Mouse (Mus musculus): ENCODE results near the gene Iqsec2. TPM values are rescaled to one million over a fixed set of nuclear protein-coding genes. Genes with fewer than 3 reads are reported as not detected.

The Iqsec2 gene
- polyA plus RNA-seq, 1 experiment from 2014 or later, result 9.5 TPM

Other genes with a start within 250 kb of the Iqsec2 start
- gene Hsd17b10, start 142.4 kb upstream of the Iqsec2 start, polyA plus RNA-seq (2014; fragmentation: Nextera tagmentation; extraction: Ambion mirVana), result 116 and 117 TPM in 2 replicates
- gene Ribc1, start 128.0 kb upstream of the Iqsec2 start, polyA plus RNA-seq (2014; fragmentation: Nextera tagmentation; extraction: Ambion mirVana), result 0.86 and 2.6 TPM in 2 replicates
- gene Smc1a, start 127.8 kb upstream of the Iqsec2 start, polyA plus RNA-seq (2014; fragmentation: Nextera tagmentation; extraction: Ambion mirVana), result 67.4 and 68.1 TPM in 2 replicates
- 24.6 and 25.1 TPM in 2 replicates for gene Kdm5c, start 88.8 kb downstream of the Iqsec2 start, polyA plus RNA-seq (2014; fragmentation: Nextera tagmentation; extraction: Ambion mirVana)
- gene Kantr, start 183.2 kb downstream of the Iqsec2 start, polyA plus RNA-seq (2014; fragmentation: Nextera tagmentation; extraction: Ambion mirVana), result 30.3 and 35.4 TPM in 2 replicates
- gene Tspyl2, start 198.2 kb downstream of the Iqsec2 start, polyA plus RNA-seq (2014; fragmentation: Nextera tagmentation; extraction: Ambion mirVana), result 39.9 and 40.2 TPM in 2 replicates
- gene Gpr173, start 224.4 kb downstream of the Iqsec2 start, polyA plus RNA-seq (2014; fragmentation: Nextera tagmentation; extraction: Ambion mirVana), result 6.9 and 7.5 TPM in 2 replicates